Mouse (Mus musculus) lung, embryonic 14.5 days (tissue): ENCODE results near the gene Usp31. TPM values are rescaled to one million over a fixed set of nuclear protein-coding genes. Genes with fewer than 3 reads are reported as not detected.

Experiments
- ATAC-seq: fragments of 200-750 bp; cut with Nextera tagmentation; 2 replicates; pipeline ENCODE4 v1.8.0; 2017; ENCODE audit warnings: mild to moderate bottlenecking, moderate TSS enrichment, moderate library complexity; ENCODE audit not compliant: insufficient read depth
- DNase-seq: peaks from one replicate; pipeline ENCODE4 v3.0.0-alpha.2; 2015
- H3K27ac ChIP-seq: fragments of 300-500 bp; sonication (generic); 2 replicates; pipeline ENCODE4 v1.5.1; 2014; ENCODE audit warnings: low read depth, mild to moderate bottlenecking, moderate library complexity
- H3K27me3 ChIP-seq: fragments of 300-500 bp; sonication (generic); 2 replicates; pipeline ENCODE4 v1.6.1; 2014; ENCODE audit warnings: low read length, control low read depth; ENCODE audit not compliant: insufficient read depth
- H3K36me3 ChIP-seq: fragments of 300-500 bp; sonication (generic); 2 replicates; pipeline ENCODE4 v1.6.1; 2014; ENCODE audit warnings: control low read depth; ENCODE audit not compliant: insufficient read depth
- H3K4me1 ChIP-seq: fragments of 300-500 bp; sonication (generic); 2 replicates; pipeline ENCODE4 v1.6.1; 2014; ENCODE audit warnings: antibody characterized with exemption, control low read depth; ENCODE audit not compliant: insufficient read depth
- H3K4me2 ChIP-seq: fragments of 300-500 bp; sonication (generic); 2 replicates; pipeline ENCODE4 v1.6.1; 2014; ENCODE audit warnings: mild to moderate bottlenecking
- H3K4me3 ChIP-seq: fragments of 300-500 bp; sonication (generic); 2 replicates; pipeline ENCODE4 v1.5.1; 2014; ENCODE audit warnings: low read depth, low read length
- H3K9ac ChIP-seq: fragments of 300-500 bp; sonication (generic); 2 replicates; pipeline ENCODE4 v1.6.1; 2014
- H3K9me3 ChIP-seq: fragments of 300-500 bp; sonication (generic); 2 replicates; pipeline ENCODE4 v1.6.1; 2016; ENCODE audit warnings: low read depth, low read length, control low read depth
- CTCF ChIP-seq: IDR thresholded peaks from 2 replicates; pipeline ENCODE4 v1.5.1; 2016; ENCODE audit warnings: antibody characterized with exemption, low read depth
- WGBS: fragments of 180-500 bp; shearing (Covaris S2); extraction: QIAGEN DNeasy Blood & Tissue Kit; methylation state at CpG from one replicate; pipeline ENCODE4 v1.1.7; 2014; 5-methylcytosine and 5-hydroxymethylcytosine counted together
- polyA plus RNA-seq: library from polyadenylated mRNA; unstranded; fragments of >200 nt; fragmentation: Nextera tagmentation; extraction: Ambion mirVana; gene quantifications from 2 replicates; pipeline ENCODE4 v1.2.1, GENCODE M21; 2014

The Usp31 gene
- 3.2 and 3.5 TPM in 2 replicates for polyA plus RNA-seq

GRCm38 (mm10) chr7:121707073-121707667, at the start of gene Usp31:
Usp31 (minus strand) TSS chr7:121707253.
- Histone ChIP-seq H3K9me3 (no peaks in the 10 kb centered on the region), H3K4me3 (peak within 1 kb of the TSS; percentile 80), H3K9ac (peak within 1 kb of the TSS; percentile 72), H3K36me3 (peaks cover 4% of the 10 kb centered on the region; the same call in 1 of the 2 replicates), H3K27ac (peak within 1 kb of the TSS; percentile 75; the same call in 1 of the 2 replicates), H3K4me1 (0 out of 2 replicates have a peak, but pooled peaks cover 5% of the 10 kb centered on the region), H3K27me3 (no peaks in the 10 kb centered on the region; the same call in 1 of the 2 replicates), H3K4me2 (peak within 1 kb of the TSS; percentile 87)
- WGBS, result 1% methylated on average over 73 of the region's 82 CpGs
- DNase-seq (peak; percentile 99), ATAC-seq (peak; percentile 99)
- TF ChIP-seq CTCF, result no peak

GRCm38 (mm10) chr7:121754748-121755147, 47.7 kb upstream of the Usp31 start:
- Histone ChIP-seq H3K27ac (no peak overlapping the region), H3K9ac (no peak overlapping the region)
- no peak for TF ChIP-seq CTCF

GRCm38 (mm10) chr7:121750244-121750643, 43.2 kb upstream of the Usp31 start:
- no peak for TF ChIP-seq CTCF
- ATAC-seq, result no peak
- Histone ChIP-seq H3K9me3 (no peaks in the 10 kb centered on the region), H3K27ac (no peak overlapping the region), H3K4me3 (no peak overlapping the region), H3K4me1 (no peaks in the 10 kb centered on the region), H3K27me3 (no peaks in the 10 kb centered on the region), H3K36me3 (no peaks in the 10 kb centered on the region), H3K9ac (no peak overlapping the region), H3K4me2 (no peak overlapping the region)
- no peak for DNase-seq
- WGBS, result 77% methylated on average over 5 of the region's 5 CpGs

More at GRCm38 (mm10) chr7:121754748-121755147, 47.7 kb upstream of the Usp31 start:
- WGBS, result 54% methylated on average over 8 of the region's 8 CpGs
- no peaks in the 10 kb centered on the region for H3K36me3 ChIP-seq
- H3K4me3 ChIP-seq, result no peak overlapping the region
- no peaks in the 10 kb centered on the region for H3K4me1 ChIP-seq
- ATAC-seq (no peak), DNase-seq (no peak)
- no peak overlapping the region for H3K4me2 ChIP-seq
- no peaks in the 10 kb centered on the region for H3K27me3 ChIP-seq
- no peaks in the 10 kb centered on the region for H3K9me3 ChIP-seq

GRCm38 (mm10) chr7:121737511-121738415, 30.7 kb upstream of the Usp31 start:
- peak; percentile 22; the same call in 1 of the 2 replicates for ATAC-seq
- no peak for TF ChIP-seq CTCF
- H3K36me3 ChIP-seq, result no peaks in the 10 kb centered on the region
- peak overlapping the region; percentile 16; the same call in 1 of the 2 replicates for H3K4me2 ChIP-seq
- WGBS, result 48% methylated on average over 29 of the region's 29 CpGs
- no peak overlapping the region for H3K9ac ChIP-seq
- no peak overlapping the region for H3K27ac ChIP-seq
- H3K27me3 ChIP-seq, result peaks cover 9% of the 10 kb centered on the region; the same call in 1 of the 2 replicates
- no peaks in the 10 kb centered on the region for H3K4me1 ChIP-seq
- H3K9me3 ChIP-seq, result no peaks in the 10 kb centered on the region
- H3K4me3 ChIP-seq, result no peak overlapping the region
- peak; percentile 11 for DNase-seq

GRCm38 (mm10) chr7:121734171-121734831, 27.2 kb upstream of the Usp31 start, which contains the start of gene Scnn1g:
Scnn1g (plus strand) TSS chr7:121734479.
- Histone ChIP-seq H3K36me3 (no peaks in the 10 kb centered on the region), H3K9ac (peak within 1 kb of the TSS; percentile 9; the same call in 1 of the 2 replicates), H3K4me2 (peak within 1 kb of the TSS; percentile 54), H3K9me3 (no peaks in the 10 kb centered on the region), H3K27ac (no peak within 1 kb of the TSS), H3K4me3 (peak within 1 kb of the TSS; percentile 38), H3K4me1 (no peaks in the 10 kb centered on the region), H3K27me3 (peaks cover 9% of the 10 kb centered on the region; the same call in 1 of the 2 replicates)
- peak; percentile 99 for TF ChIP-seq CTCF
- peak; percentile 90 for DNase-seq
- WGBS, result 2% methylated on average over 38 of the region's 38 CpGs
- peak; percentile 92 for ATAC-seq

GRCm38 (mm10) chr7:121730225-121730624, 23.2 kb upstream of the Usp31 start:
- H3K27ac ChIP-seq, result no peak overlapping the region
- H3K9ac ChIP-seq, result no peak overlapping the region
- peaks cover 7% of the 10 kb centered on the region; the same call in 1 of the 2 replicates for H3K27me3 ChIP-seq
- ATAC-seq (no peak), DNase-seq (peak; percentile 88)
- H3K4me1 ChIP-seq, result no peaks in the 10 kb centered on the region
- no peaks in the 10 kb centered on the region for H3K36me3 ChIP-seq
- no peak overlapping the region for H3K4me2 ChIP-seq
- TF ChIP-seq CTCF, result peak; percentile 54
- no peaks in the 10 kb centered on the region for H3K9me3 ChIP-seq
- WGBS, result 14% methylated on average over 5 of the region's 5 CpGs
- no peak overlapping the region for H3K4me3 ChIP-seq
